Mouse (Mus musculus) kidney, adult 2 months (tissue): ENCODE results near the gene Ppip5k1. TPM values are rescaled to one million over a fixed set of nuclear protein-coding genes. Genes with fewer than 3 reads are reported as not detected.
A peak's percentile ranks its signal among the peaks of the same experiment; 100 is the strongest.

Source experiments
- DNase-seq: peaks from one replicate; pipeline ENCODE4 v3.0.0; 2021
- H3K27ac ChIP-seq: fragments of 200-500 bp; 2 replicates; pipeline ENCODE4 v1.5.1; 2012; ENCODE audit warnings: low read depth, low read length, control low read depth, inconsistent platforms; ENCODE audit not compliant: insufficient read depth
- H3K27me3 ChIP-seq: fragments of 200-500 bp; replicated peaks from 2 replicates; pipeline ENCODE4 v1.6.1; 2012; ENCODE audit warnings: mild to moderate bottlenecking, moderate library complexity, low read length, inconsistent platforms; ENCODE audit not compliant: control insufficient read depth, insufficient read depth
- H3K36me3 ChIP-seq: fragments of 200-500 bp; 2 replicates; pipeline ENCODE4 v1.6.1; 2012; ENCODE audit warnings: mild to moderate bottlenecking, moderate library complexity, low read length, inconsistent platforms; ENCODE audit not compliant: control insufficient read depth, insufficient read depth
- H3K4me1 ChIP-seq: fragments of 200-500 bp; 2 replicates; pipeline ENCODE4 v1.6.1; 2011; ENCODE audit warnings: low read length; ENCODE audit not compliant: control insufficient read depth, insufficient read depth
- H3K4me3 ChIP-seq: fragments of 200-500 bp; 2 replicates; pipeline ENCODE4 v1.5.1; 2011; ENCODE audit warnings: mild to moderate bottlenecking, low read depth, low read length, control low read depth; ENCODE audit not compliant: insufficient read depth
- CTCF ChIP-seq: fragments of 200-500 bp; conservative IDR thresholded peaks from 2 replicates; pipeline ENCODE4 v1.5.1; 2011; ENCODE audit warnings: low read depth, mild to moderate bottlenecking, control low read depth, low read length, moderate library complexity, mixed read lengths; ENCODE audit not compliant: insufficient read depth, insufficient read length
- POLR2A ChIP-seq: fragments of 200-500 bp; IDR thresholded peaks from one replicate; pipeline ENCODE4 v1.6.1; 2011; ENCODE audit warnings: low read depth, low read length, control low read depth
- WGBS: fragments of 180-500 bp; shearing (Covaris S2); methylation state at CpG from one replicate; pipeline ENCODE4 v1.1.7; 2018; 5-methylcytosine and 5-hydroxymethylcytosine counted together
- polyA plus RNA-seq: library from polyadenylated mRNA; depleted of rRNA; stranded (reverse); fragments of >200 nt; gene quantifications from 2 replicates; pipeline ENCODE4 v1.2.3, GENCODE M21; 2012; rRNA removed

Ppip5k1 gene
- polyA plus RNA-seq, 1 experiment: 41.5 TPM

GRCm38 (mm10) chr2:121270521-121271235 lies 84.5 kb downstream of the Ppip5k1 start:
- Histone ChIP-seq H3K27ac (peak overlapping the region; percentile 44), H3K36me3 (0 out of 2 replicates have a peak, but pooled peaks cover 1% of the 10 kb centered on the region), H3K4me3 (peak overlapping the region; percentile 74), H3K27me3 (no peaks in the 10 kb centered on the region), H3K4me1 (peaks cover 9% of the 10 kb centered on the region)
- DNase-seq: no peak
- WGBS: 3% methylated on average over 34 of the region's 35 CpGs
- TF ChIP-seq CTCF (no peak), POLR2A (no peak)

DNA sequence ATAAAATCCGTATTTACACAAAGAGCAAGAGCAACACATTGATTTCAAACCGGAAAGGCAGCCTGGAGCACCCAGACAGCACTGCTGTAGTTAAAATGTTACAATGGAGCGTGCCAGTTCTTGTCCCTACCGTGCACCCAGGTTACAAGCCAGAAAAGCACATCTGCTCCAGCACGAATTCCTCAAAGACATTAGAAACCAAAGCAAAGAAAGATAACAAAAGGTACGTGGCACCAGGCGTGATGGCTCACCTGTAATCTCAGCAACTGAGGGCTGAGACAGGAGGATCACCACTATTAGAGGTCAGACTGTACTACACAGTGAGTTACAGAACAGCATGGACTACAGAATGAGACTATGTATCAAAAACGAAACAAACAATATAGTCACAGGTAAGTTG lies 86.8 kb downstream of the Ppip5k1 start:
- TF ChIP-seq POLR2A: no peak
- no peak for TF ChIP-seq CTCF
- 53% methylated on average over 8 of the region's 8 CpGs for whole genome bisulfite sequencing
- H3K4me3 ChIP-seq: no peak overlapping the region

More for the DNA sequence above, 86.8 kb downstream of the Ppip5k1 start:
- no peak overlapping the region for H3K27ac ChIP-seq
- DNase-seq: peak; percentile 16
- peaks cover 9% of the 10 kb centered on the region for H3K4me1 ChIP-seq
- H3K27me3 ChIP-seq: no peaks in the 10 kb centered on the region
- H3K36me3 ChIP-seq: 0 out of 2 replicates have a peak, but pooled peaks cover 1% of the 10 kb centered on the region

Other genes with a start within 250 kb of the Ppip5k1 start
- 0.08 and 0.15 TPM in 2 replicates for gene Tgm7, start 245.6 kb downstream of the Ppip5k1 start, polyA plus RNA-seq
- gene Adal, start 215.0 kb downstream of the Ppip5k1 start, polyA plus RNA-seq: 5.6 and 8.0 TPM in 2 replicates
- 9.8 and 11.6 TPM in 2 replicates for gene Lcmt2, start 214.7 kb downstream of the Ppip5k1 start, polyA plus RNA-seq
- gene Tubgcp4, start 184.7 kb downstream of the Ppip5k1 start, polyA plus RNA-seq: 25.8 and 29.7 TPM in 2 replicates
- gene Zscan29, start 184.3 kb downstream of the Ppip5k1 start, polyA plus RNA-seq: 4.8 and 5.8 TPM in 2 replicates
- gene Trp53bp1, start 84.0 kb downstream of the Ppip5k1 start, polyA plus RNA-seq: 16.3 and 18.5 TPM in 2 replicates
- 1.1 and 1.3 TPM in 2 replicates for gene Map1a, start 65.8 kb downstream of the Ppip5k1 start, polyA plus RNA-seq
- 107 and 124 TPM in 2 replicates for gene Ckmt1, start 2.3 kb upstream of the Ppip5k1 start, polyA plus RNA-seq
- gene Strc, start 31.8 kb upstream of the Ppip5k1 start, polyA plus RNA-seq: not detected in 2 replicates
- gene Pdia3, start 58.4 kb upstream of the Ppip5k1 start, polyA plus RNA-seq: 239 and 531 TPM in 2 replicates
- gene Catsper2, start 58.4 kb upstream of the Ppip5k1 start, polyA plus RNA-seq: 1.0 and 1.7 TPM in 2 replicates
- 17.2 and 17.8 TPM in 2 replicates for gene Ell3, start 88.9 kb upstream of the Ppip5k1 start, polyA plus RNA-seq
- 392 and 400 TPM in 2 replicates for gene Serf2, start 93.8 kb upstream of the Ppip5k1 start, polyA plus RNA-seq
- 6.4 and 6.5 TPM in 2 replicates for gene Hypk, start 97.9 kb upstream of the Ppip5k1 start, polyA plus RNA-seq
- 0.44 and 0.54 TPM in 2 replicates for gene Serinc4, start 101.4 kb upstream of the Ppip5k1 start, polyA plus RNA-seq
- 3.3 and 4.9 TPM in 2 replicates for gene Mfap1b, start 118.7 kb upstream of the Ppip5k1 start, polyA plus RNA-seq
- gene Mfap1a, start 151.3 kb upstream of the Ppip5k1 start, polyA plus RNA-seq: 3.3 and 5.6 TPM in 2 replicates
- 2.0 TPM in 2 replicates for gene Wdr76, start 151.3 kb upstream of the Ppip5k1 start, polyA plus RNA-seq